Mouse (Mus musculus) midbrain, embryonic 14.5 days (tissue): Measurements from ENCODE around the gene Clasp1. TPM values are rescaled to one million over a fixed set of nuclear protein-coding genes. Genes with fewer than 3 reads are reported as not detected.

Source experiments
- ATAC-seq: fragments of 200-750 bp; cut with Nextera tagmentation; 2 replicates; pipeline ENCODE4 v1.8.0; 2017; ENCODE audit warnings: moderate number of reproducible peaks, moderate library complexity; ENCODE audit not compliant: low FRiP score, low TSS enrichment
- DNase-seq: peaks from one replicate; pipeline ENCODE4 v3.0.0-alpha.2; 2015
- H3K27ac ChIP-seq: fragments of 300-500 bp; sonication (generic); replicated peaks from 2 replicates; pipeline ENCODE4 v1.5.1; 2014; ENCODE audit warnings: mild to moderate bottlenecking, low read depth, low read length, moderate library complexity
- H3K27me3 ChIP-seq: fragments of 300-500 bp; sonication (generic); 2 replicates; pipeline ENCODE4 v1.6.1; 2014; ENCODE audit warnings: low read length, control low read depth, mixed read lengths; ENCODE audit not compliant: control insufficient read depth, insufficient read depth
- H3K36me3 ChIP-seq: fragments of 300-500 bp; sonication (generic); 2 replicates; pipeline ENCODE4 v1.6.1; 2014; ENCODE audit warnings: low read length, control low read depth; ENCODE audit not compliant: control insufficient read depth, insufficient read depth
- H3K4me1 ChIP-seq: fragments of 300-500 bp; sonication (generic); 2 replicates; pipeline ENCODE4 v1.6.1; 2014; ENCODE audit warnings: mild to moderate bottlenecking, antibody characterized with exemption, low read length, control low read depth; ENCODE audit not compliant: control insufficient read depth, insufficient read depth
- H3K4me2 ChIP-seq: fragments of 300-500 bp; sonication (generic); 2 replicates; pipeline ENCODE4 v1.6.1; 2014; ENCODE audit warnings: mild to moderate bottlenecking, low read length, moderate library complexity
- H3K4me3 ChIP-seq: fragments of 300-500 bp; sonication (generic); replicated peaks from 2 replicates; pipeline ENCODE4 v1.5.1; 2014; ENCODE audit warnings: low read depth, low read length
- H3K9ac ChIP-seq: fragments of 300-500 bp; sonication (generic); replicated peaks from 2 replicates; pipeline ENCODE4 v1.6.1; 2014; ENCODE audit warnings: mild to moderate bottlenecking, low read length, moderate library complexity
- H3K9me3 ChIP-seq: fragments of 300-500 bp; sonication (generic); 2 replicates; pipeline ENCODE4 v1.6.1; 2016; ENCODE audit warnings: low read length, control low read depth, mixed read lengths; ENCODE audit not compliant: control insufficient read depth
- WGBS: fragments of 180-500 bp; shearing (Covaris S2); extraction: QIAGEN DNeasy Blood & Tissue Kit; methylation state at CpG from one replicate; pipeline ENCODE4 v1.1.7; 2014; 5-methylcytosine and 5-hydroxymethylcytosine counted together
- polyA plus RNA-seq: library from polyadenylated mRNA; unstranded; fragments of >200 nt; fragmentation: Nextera tagmentation; extraction: Ambion mirVana; gene quantifications from 2 replicates; pipeline ENCODE4 v1.2.1, GENCODE M21; 2014

Clasp1 gene
- polyA plus RNA-seq, 1 experiment from 2014 or later, result 140 TPM

GRCm38 (mm10) chr1:118511738-118512530, 123.1 kb downstream of the Clasp1 start:
- Histone ChIP-seq H3K27ac (no peak overlapping the region), H3K9me3 (no peaks in the 10 kb centered on the region), H3K27me3 (no peaks in the 10 kb centered on the region), H3K4me1 (no peaks in the 10 kb centered on the region), H3K36me3 (peaks cover 98% of the 10 kb centered on the region), H3K4me3 (no peak overlapping the region), H3K9ac (no peak overlapping the region), H3K4me2 (no peak overlapping the region)
- DNase-seq (no peak), ATAC-seq (no peak)
- WGBS, result 94% methylated on average over 8 of the region's 8 CpGs

- H3K4me1 ChIP-seq, result no peaks in the 10 kb centered on the region
- H3K27me3 ChIP-seq, result no peaks in the 10 kb centered on the region
- 83% methylated on average over 7 of the region's 7 CpGs for WGBS
- H3K9me3 ChIP-seq, result no peaks in the 10 kb centered on the region
- no peak for DNase-seq
- peaks cover 89% of the 10 kb centered on the region for H3K36me3 ChIP-seq
- ATAC-seq, result no peak
- no peak overlapping the region for H3K4me3 ChIP-seq
- no peak overlapping the region for H3K4me2 ChIP-seq
- H3K9ac ChIP-seq, result no peak overlapping the region
- no peak overlapping the region for H3K27ac ChIP-seq
Observed at GRCm38 (mm10) chr1:118516256-118516655, 127.4 kb downstream of the Clasp1 start.

DNA sequence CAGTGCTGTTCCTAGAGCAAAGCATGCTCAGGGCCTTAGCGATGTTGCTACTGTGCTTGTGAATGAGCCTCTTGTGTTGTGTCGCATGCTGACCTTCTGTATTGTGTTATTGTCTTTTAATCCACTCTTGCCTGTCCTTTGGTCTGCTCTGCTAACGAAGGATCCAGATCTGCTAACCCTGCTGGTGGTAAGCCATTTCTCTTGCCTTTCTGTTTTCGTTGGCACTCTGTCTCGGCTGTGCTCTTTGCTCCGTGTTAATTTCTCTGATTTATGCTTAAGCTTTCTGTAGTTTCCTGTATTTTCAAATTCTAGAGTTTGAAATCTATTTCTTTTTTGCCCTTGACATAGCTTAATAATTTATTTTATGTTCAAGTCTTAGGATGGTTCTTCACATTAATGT, 134.3 kb downstream of the Clasp1 start:
- no peak for ATAC-seq
- Histone ChIP-seq H3K4me3 (no peak overlapping the region), H3K4me1 (no peaks in the 10 kb centered on the region), H3K9me3 (no peaks in the 10 kb centered on the region), H3K36me3 (peaks cover 85% of the 10 kb centered on the region), H3K27me3 (no peaks in the 10 kb centered on the region), H3K9ac (no peak overlapping the region), H3K27ac (no peak overlapping the region), H3K4me2 (no peak overlapping the region)
- DNase-seq, result no peak
- WGBS, result 85% methylated on average over 6 of the region's 6 CpGs

DNA sequence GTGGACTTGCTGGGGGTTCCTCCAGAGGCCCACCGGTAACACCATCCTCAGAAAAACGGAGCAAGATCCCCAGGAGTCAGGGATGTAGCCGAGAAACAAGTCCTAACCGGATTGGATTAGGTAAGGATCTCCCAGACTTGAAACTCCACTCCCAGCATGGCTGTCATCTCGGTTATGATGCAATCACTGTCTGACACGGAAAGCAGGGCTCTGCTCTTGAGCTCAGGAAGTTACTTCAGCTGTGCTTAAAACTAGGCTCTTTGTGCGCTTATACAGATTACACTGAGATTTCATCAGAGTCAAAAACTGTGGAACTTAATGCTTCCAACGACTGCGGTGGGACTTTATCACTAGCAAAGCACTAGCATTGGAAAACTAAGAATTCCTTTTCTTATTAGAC, 136.5 kb downstream of the Clasp1 start:
- 92% methylated on average over 9 of the region's 9 CpGs for WGBS
- peaks cover 84% of the 10 kb centered on the region for H3K36me3 ChIP-seq
- H3K27me3 ChIP-seq, result no peaks in the 10 kb centered on the region
- no peak overlapping the region for H3K27ac ChIP-seq
- no peak for ATAC-seq
- H3K4me1 ChIP-seq, result no peaks in the 10 kb centered on the region
- no peaks in the 10 kb centered on the region for H3K9me3 ChIP-seq
- no peak overlapping the region for H3K4me3 ChIP-seq
- DNase-seq, result no peak
- H3K4me2 ChIP-seq, result no peak overlapping the region
- no peak overlapping the region for H3K9ac ChIP-seq

- WGBS, result 100% methylated on average over 1 of the region's 1 CpGs
Observed at GRCm38 (mm10) chr1:118529213-118529612, 140.4 kb downstream of the Clasp1 start.

GRCm38 (mm10) chr1:118531259-118531658, 142.4 kb downstream of the Clasp1 start:
- peaks cover 89% of the 10 kb centered on the region for H3K36me3 ChIP-seq
- H3K9me3 ChIP-seq, result no peaks in the 10 kb centered on the region
- no peak overlapping the region for H3K9ac ChIP-seq
- no peak overlapping the region for H3K27ac ChIP-seq
- no peak for ATAC-seq
- H3K4me3 ChIP-seq, result no peak overlapping the region
- no peak overlapping the region for H3K4me2 ChIP-seq
- H3K4me1 ChIP-seq, result no peaks in the 10 kb centered on the region
- no peaks in the 10 kb centered on the region for H3K27me3 ChIP-seq
- 95% methylated on average over 3 of the region's 3 CpGs for WGBS
- DNase-seq, result no peak

More at GRCm38 (mm10) chr1:118529213-118529612, 140.4 kb downstream of the Clasp1 start:
- Histone ChIP-seq H3K9ac (no peak overlapping the region), H3K27ac (no peak overlapping the region), H3K4me2 (no peak overlapping the region), H3K36me3 (peaks cover 88% of the 10 kb centered on the region), H3K27me3 (no peaks in the 10 kb centered on the region), H3K9me3 (no peaks in the 10 kb centered on the region), H3K4me3 (no peak overlapping the region), H3K4me1 (no peaks in the 10 kb centered on the region)
- ATAC-seq (no peak), DNase-seq (no peak)

DNA sequence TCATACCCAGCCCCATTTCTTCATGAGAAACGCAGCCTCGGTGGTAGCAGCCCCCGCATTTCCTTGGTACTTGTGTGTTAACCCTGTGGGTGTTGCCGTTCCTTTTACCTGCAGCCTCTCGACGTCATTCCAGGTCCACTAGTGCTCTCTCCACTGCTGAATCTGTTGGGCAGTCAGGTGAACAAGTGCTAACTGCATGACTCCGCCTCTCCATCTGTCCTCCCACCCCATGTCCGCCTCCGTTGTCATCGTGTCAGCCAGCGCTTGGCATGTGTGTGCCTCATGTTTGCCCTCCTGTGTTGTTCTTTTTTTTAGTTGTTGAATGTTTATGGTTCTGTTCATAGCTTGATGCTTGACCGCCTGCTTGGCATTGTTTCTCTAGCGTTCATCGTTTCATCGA, 147.2 kb downstream of the Clasp1 start:
- Histone ChIP-seq H3K4me2 (no peak overlapping the region), H3K9ac (no peak overlapping the region), H3K4me3 (no peak overlapping the region), H3K4me1 (no peaks in the 10 kb centered on the region), H3K9me3 (no peaks in the 10 kb centered on the region), H3K27me3 (no peaks in the 10 kb centered on the region), H3K36me3 (peaks cover 78% of the 10 kb centered on the region), H3K27ac (no peak overlapping the region)
- 90% methylated on average over 15 of the region's 15 CpGs for WGBS
- ATAC-seq (no peak), DNase-seq (no peak)

GRCm38 (mm10) chr1:118539046-118539445, 150.2 kb downstream of the Clasp1 start:
- H3K4me2 ChIP-seq, result no peak overlapping the region
- no peaks in the 10 kb centered on the region for H3K27me3 ChIP-seq
- no peaks in the 10 kb centered on the region for H3K4me1 ChIP-seq
- no peak overlapping the region for H3K4me3 ChIP-seq
- no peaks in the 10 kb centered on the region for H3K9me3 ChIP-seq
- H3K36me3 ChIP-seq, result peaks cover 80% of the 10 kb centered on the region
- no peak for DNase-seq
- no peak for ATAC-seq
- 91% methylated on average over 6 of the region's 6 CpGs for WGBS
- no peak overlapping the region for H3K9ac ChIP-seq
- H3K27ac ChIP-seq, result no peak overlapping the region

- H3K4me2 ChIP-seq, result no peak overlapping the region
- WGBS, result 97% methylated on average over 7 of the region's 7 CpGs
- no peak overlapping the region for H3K27ac ChIP-seq
- H3K27me3 ChIP-seq, result no peaks in the 10 kb centered on the region
- no peaks in the 10 kb centered on the region for H3K4me1 ChIP-seq
- H3K36me3 ChIP-seq, result peaks cover 87% of the 10 kb centered on the region
- no peak overlapping the region for H3K9ac ChIP-seq
- H3K9me3 ChIP-seq, result no peaks in the 10 kb centered on the region
- DNase-seq (no peak), ATAC-seq (no peak)
- H3K4me3 ChIP-seq, result no peak overlapping the region
Observed at GRCm38 (mm10) chr1:118542880-118543279, 154.0 kb downstream of the Clasp1 start.
